In genomic region chr9:45486665-45487074, GRCm38 (mm10) we compare ENCODE assay signal across 17 mouse cellular contexts.
DNase-seq lines count a peak whose midpoint lies in the region; ATAC-seq and TF ChIP-seq lines count a peak whose summit lies in the region.
"Had no signal": no experiment of that assay in that cellular context is flagged by ENCODE, and none has a peak within 500 bp of the region (broad histone marks: within the 10 kb centered on the region; RNA-seq: fewer than 3 reads in every experiment).

No protein-coding gene starts in this region.

- ATAC-seq in liver, embryonic 15.5 days (ENCODE audit: insufficient read depth): peak; percentile 25; the same call in 1 of the 2 replicates
- no peak for ATAC-seq in liver, embryonic 11.5 days (replicated peaks; ENCODE audit: low FRiP score)
- peak; percentile 80 for ATAC-seq in intestine, embryonic 15.5 days
- no peak for ATAC-seq in forebrain, embryonic 14.5 days
- ATAC-seq: forebrain, embryonic 13.5 days had no signal

- no peak for TF ChIP-seq CTCF in olfactory bulb, adult 2 months (IDR thresholded peaks at IDR 0.05; ENCODE audit: insufficient read depth, low read depth, low read length)

- no peak for TF ChIP-seq POLR2A in olfactory bulb, adult 2 months (IDR thresholded peaks at IDR 0.05; ENCODE audit: insufficient read depth, low read depth, low read length)

- no peak overlapping the region for H3K27ac ChIP-seq in liver, embryonic 15.5 days (replicated peaks)
- H3K27ac ChIP-seq in liver, embryonic 11.5 days (ENCODE audit: low read depth, low read length): no peak overlapping the region
- H3K27ac ChIP-seq in intestine, embryonic 15.5 days: no peak overlapping the region
- 0 out of 2 replicates have a peak overlapping the region, but pooled peaks have one; percentile 27 for H3K27ac ChIP-seq in olfactory bulb, adult 2 months (ENCODE audit: insufficient read depth, low read depth, low read length)
- H3K27ac ChIP-seq in forebrain, embryonic 14.5 days (ENCODE audit: low read depth, low read length): no peak overlapping the region
- H3K27ac ChIP-seq: embryonic facial prominence, embryonic 10.5 days; forebrain, embryonic 13.5 days; heart, embryonic 13.5 days; hindbrain, embryonic 12.5 days had no signal

- H3K27me3 ChIP-seq in liver, embryonic 15.5 days: no peaks in the 10 kb centered on the region
- H3K27me3 ChIP-seq in liver, embryonic 11.5 days (replicated peaks; ENCODE audit: control insufficient read depth, insufficient read depth, low read length): no peaks in the 10 kb centered on the region
- H3K27me3 ChIP-seq in intestine, embryonic 15.5 days (replicated peaks): no peaks in the 10 kb centered on the region
- H3K27me3 ChIP-seq in forebrain, embryonic 14.5 days (replicated peaks; ENCODE audit: control insufficient read depth, insufficient read depth, low read length): no peaks in the 10 kb centered on the region
- H3K27me3 ChIP-seq: forebrain, embryonic 13.5 days; hindbrain, embryonic 12.5 days had no signal

- H3K4me2 ChIP-seq in liver, embryonic 15.5 days: no peak overlapping the region
- H3K4me2 ChIP-seq in liver, embryonic 11.5 days: no peak overlapping the region
- H3K4me2 ChIP-seq in intestine, embryonic 15.5 days (replicated peaks): no peak overlapping the region
- no peak overlapping the region for H3K4me2 ChIP-seq in forebrain, embryonic 14.5 days (ENCODE audit: low read length)
- H3K4me2 ChIP-seq: forebrain, embryonic 13.5 days; heart, embryonic 13.5 days; hindbrain, embryonic 12.5 days had no signal

- H3K36me3 ChIP-seq in liver, embryonic 15.5 days (replicated peaks): no peaks in the 10 kb centered on the region
- no peaks in the 10 kb centered on the region for H3K36me3 ChIP-seq in liver, embryonic 11.5 days (ENCODE audit: control insufficient read depth, insufficient read depth, low read length)
- H3K36me3 ChIP-seq in intestine, embryonic 15.5 days: no peaks in the 10 kb centered on the region
- no peaks in the 10 kb centered on the region for H3K36me3 ChIP-seq in forebrain, embryonic 14.5 days (ENCODE audit: control insufficient read depth, insufficient read depth, low read length)
- H3K36me3 ChIP-seq: embryonic facial prominence, embryonic 10.5 days; G1E; heart, embryonic 13.5 days; hindbrain, embryonic 12.5 days had no signal

- peak; percentile 5 for DNase-seq in kidney, adult 9 months
- DNase-seq in kidney, postnatal 4 days: no peak
- no peak for DNase-seq in liver, embryonic 11.5 days (ENCODE audit: low spot score)
- no peak for DNase-seq in forebrain, embryonic 14.5 days (ENCODE audit: low spot score)
- DNase-seq: adrenal gland, adult 8-10 months; adrenal gland, postnatal 36 days; gastrocnemius, postnatal 36 days; heart, adult 11 months; heart, postnatal 36 days had no signal

- no peaks in the 10 kb centered on the region for H3K4me1 ChIP-seq in liver, embryonic 15.5 days (replicated peaks)
- H3K4me1 ChIP-seq in liver, embryonic 11.5 days (replicated peaks; ENCODE audit: control insufficient read depth, insufficient read depth, low read length): no peaks in the 10 kb centered on the region
- no peaks in the 10 kb centered on the region for H3K4me1 ChIP-seq in intestine, embryonic 15.5 days (replicated peaks)
- peaks cover 20% of the 10 kb centered on the region for H3K4me1 ChIP-seq in olfactory bulb, adult 2 months (ENCODE audit: control insufficient read depth, insufficient read depth, low read length)
- no peaks in the 10 kb centered on the region; the same call in 1 of the 2 replicates for H3K4me1 ChIP-seq in forebrain, embryonic 14.5 days (ENCODE audit: control insufficient read depth, insufficient read depth, low read length)
- H3K4me1 ChIP-seq: heart, embryonic 13.5 days had no signal

- no peak overlapping the region for H3K4me3 ChIP-seq in liver, embryonic 15.5 days (replicated peaks)
- no peak overlapping the region for H3K4me3 ChIP-seq in liver, embryonic 11.5 days (ENCODE audit: low read depth, low read length)
- no peak overlapping the region for H3K4me3 ChIP-seq in intestine, embryonic 15.5 days (replicated peaks)
- no peak overlapping the region for H3K4me3 ChIP-seq in olfactory bulb, adult 2 months (ENCODE audit: insufficient read depth, low read depth, low read length)
- H3K4me3 ChIP-seq in forebrain, embryonic 14.5 days (ENCODE audit: low read depth, low read length): no peak overlapping the region
- H3K4me3 ChIP-seq: embryonic facial prominence, embryonic 10.5 days; forebrain, embryonic 13.5 days; heart, embryonic 13.5 days; hindbrain, embryonic 12.5 days had no signal

- no peaks in the 10 kb centered on the region for H3K9me3 ChIP-seq in liver, embryonic 15.5 days (replicated peaks)
- no peaks in the 10 kb centered on the region for H3K9me3 ChIP-seq in liver, embryonic 11.5 days (ENCODE audit: control insufficient read depth, low read length)
- no peaks in the 10 kb centered on the region for H3K9me3 ChIP-seq in intestine, embryonic 15.5 days
- H3K9me3 ChIP-seq in forebrain, embryonic 14.5 days (replicated peaks; ENCODE audit: control insufficient read depth, low read length): no peaks in the 10 kb centered on the region
- H3K9me3 ChIP-seq: embryonic facial prominence, embryonic 10.5 days; forebrain, embryonic 13.5 days; G1E; heart, embryonic 13.5 days; hindbrain, embryonic 12.5 days had no signal

- 53% methylated on average over 4 of the region's 4 CpGs for WGBS in liver, embryonic 15.5 days (ENCODE audit: insufficient replicate concordance)
- 71% methylated on average over 4 of the region's 4 CpGs for WGBS in liver, embryonic 11.5 days
- 59% methylated on average over 4 of the region's 4 CpGs for WGBS in intestine, embryonic 15.5 days
- WGBS in olfactory bulb, adult 2 months: 68% methylated on average over 4 of the region's 4 CpGs
- 89% methylated on average over 4 of the region's 4 CpGs for WGBS in forebrain, embryonic 14.5 days

- no peak overlapping the region for H3K9ac ChIP-seq in liver, embryonic 15.5 days
- no peak overlapping the region for H3K9ac ChIP-seq in liver, embryonic 11.5 days (ENCODE audit: low read depth, low read length)
- H3K9ac ChIP-seq in intestine, embryonic 15.5 days: no peak overlapping the region
- H3K9ac ChIP-seq in forebrain, embryonic 14.5 days (ENCODE audit: low read length): no peak overlapping the region
- H3K9ac ChIP-seq: heart, embryonic 13.5 days; hindbrain, embryonic 12.5 days had no signal

Comparison
In these comparisons a context has a peak if more than half of its experiments do, and no peak if none do; other contexts are left out.
1. ATAC-seq: peak in liver, embryonic 15.5 days (single experiment) and intestine, embryonic 15.5 days (single experiment); none in liver, embryonic 11.5 days (single experiment) and forebrain, embryonic 14.5 days (single experiment).